In the genomic region with DNA sequence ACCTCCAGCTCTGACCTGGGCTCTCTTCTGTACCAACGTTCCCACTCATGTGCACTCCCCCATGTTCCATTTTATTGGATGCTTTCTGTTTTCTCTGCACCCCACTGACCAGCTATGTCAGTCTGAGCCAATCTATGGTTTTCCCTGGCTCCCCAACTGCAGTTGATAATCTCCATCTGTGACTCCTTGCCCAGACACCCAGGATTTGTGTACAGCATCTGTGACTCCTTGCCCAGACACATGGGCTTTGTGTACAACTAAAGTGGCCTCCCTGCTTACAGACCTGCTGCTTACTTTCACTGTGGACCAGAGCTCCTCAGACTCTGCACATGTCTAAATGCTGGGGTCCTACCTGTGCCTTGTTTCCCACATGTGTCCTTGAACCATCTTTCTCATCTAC, we compare ENCODE assay signal across 15 mouse cellular contexts.
"Had no signal": no experiment of that assay in that cellular context is flagged by ENCODE, and none has a peak within 500 bp of the region (broad histone marks: within the 10 kb centered on the region; RNA-seq: fewer than 3 reads in every experiment).

No protein-coding gene starts in this region.

- H3K27ac ChIP-seq: kidney, embryonic 15.5 days; limb, embryonic 12.5 days; limb, embryonic 15.5 days; liver, embryonic 14.5 days; macrophage; midbrain, embryonic 12.5 days; stomach, embryonic 15.5 days had no signal

- DNase-seq: kidney, postnatal 10 days; kidney, postnatal 4 days; left cerebral cortex, postnatal 4 days; liver, postnatal 0 days; lung, embryonic 14.5 days; right cerebral cortex, postnatal 25 days; spleen, adult 18-20 months; thymus, postnatal 25 days had no signal

- H3K27me3 ChIP-seq: kidney, embryonic 15.5 days; limb, embryonic 12.5 days; limb, embryonic 15.5 days; midbrain, embryonic 12.5 days; stomach, embryonic 15.5 days had no signal

- H3K4me3 ChIP-seq: kidney, embryonic 15.5 days; limb, embryonic 12.5 days; limb, embryonic 15.5 days; midbrain, embryonic 12.5 days; stomach, embryonic 15.5 days had no signal

- H3K4me1 ChIP-seq: kidney, embryonic 15.5 days; limb, embryonic 12.5 days; limb, embryonic 15.5 days; stomach, embryonic 15.5 days had no signal
